Mouse (Mus musculus) limb, embryonic 12.5 days (tissue): ENCODE results near the gene Chd2. TPM values are rescaled to one million over a fixed set of nuclear protein-coding genes. Genes with fewer than 3 reads are reported as not detected.

Experiments
- ATAC-seq: fragments of 200-750 bp; cut with Nextera tagmentation; 2 replicates; pipeline ENCODE4 v1.8.0; 2017; ENCODE audit warnings: low read depth, moderate TSS enrichment; ENCODE audit not compliant: insufficient number of reproducible peaks, insufficient read depth, low FRiP score, low TSS enrichment
- H3K27ac ChIP-seq: fragments of 300-500 bp; sonication (generic); 2 replicates; pipeline ENCODE4 v1.5.1; 2016; ENCODE audit warnings: mild to moderate bottlenecking, moderate library complexity
- H3K27me3 ChIP-seq: fragments of 300-500 bp; sonication (generic); 2 replicates; pipeline ENCODE4 v1.6.1; 2016; ENCODE audit warnings: mild to moderate bottlenecking, moderate library complexity
- H3K36me3 ChIP-seq: fragments of 300-500 bp; sonication (generic); 2 replicates; pipeline ENCODE4 v1.6.1; 2016; ENCODE audit warnings: mild to moderate bottlenecking, moderate library complexity
- H3K4me1 ChIP-seq: fragments of 300-500 bp; sonication (generic); replicated peaks from 2 replicates; pipeline ENCODE4 v1.6.1; 2016
- H3K4me2 ChIP-seq: fragments of 300-500 bp; sonication (generic); 2 replicates; pipeline ENCODE4 v1.6.1; 2016; ENCODE audit warnings: mild to moderate bottlenecking, moderate library complexity
- H3K4me3 ChIP-seq: fragments of 300-500 bp; sonication (generic); replicated peaks from 2 replicates; pipeline ENCODE4 v1.5.1; 2016; ENCODE audit warnings: mild to moderate bottlenecking
- H3K9ac ChIP-seq: fragments of 300-500 bp; sonication (generic); replicated peaks from 2 replicates; pipeline ENCODE4 v1.6.1; 2016; ENCODE audit warnings: mild to moderate bottlenecking, moderate library complexity
- H3K9me3 ChIP-seq: fragments of 300-500 bp; sonication (generic); 2 replicates; pipeline ENCODE4 v1.6.1; 2016; ENCODE audit warnings: mild to moderate bottlenecking, moderate library complexity
- WGBS: fragments of 180-500 bp; shearing (Covaris S2); methylation state at CpG from one replicate; pipeline ENCODE4 v1.1.7; 2016; 5-methylcytosine and 5-hydroxymethylcytosine counted together
- polyA plus RNA-seq: library from polyadenylated mRNA; unstranded; fragments of >200 nt; fragmentation: Nextera tagmentation; extraction: Ambion mirVana; gene quantifications from 2 replicates; pipeline ENCODE4 v1.2.1, GENCODE M21; 2016

Gene Chd2
- polyA plus RNA-seq, 1 experiment from 2014 or later = 70.3 TPM

DNA sequence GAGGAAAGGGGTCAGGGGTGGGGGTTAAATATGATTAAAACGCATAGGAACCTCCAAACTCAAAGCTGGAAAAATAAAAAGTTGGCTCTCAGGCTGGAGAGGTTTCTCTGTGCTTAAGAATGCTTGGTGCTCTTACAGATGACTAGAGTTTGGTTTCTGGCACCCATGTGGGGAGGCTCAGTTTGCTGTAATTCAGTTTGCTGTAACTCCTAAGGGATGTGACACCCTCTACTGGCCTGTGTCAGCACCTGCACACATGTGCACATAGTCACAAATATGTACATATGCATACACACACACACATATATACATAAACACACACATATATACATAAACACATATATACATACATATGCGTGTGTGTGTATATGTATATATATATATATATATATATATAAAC lies 152.8 kb downstream of the Chd2 start:
- no peaks in the 10 kb centered on the region for H3K36me3 ChIP-seq
- H3K27ac ChIP-seq = no peak overlapping the region
- H3K9ac ChIP-seq = no peak overlapping the region
- H3K4me2 ChIP-seq = no peak overlapping the region
- H3K9me3 ChIP-seq = no peaks in the 10 kb centered on the region
- 62% methylated on average over 2 of the region's 2 CpGs for WGBS
- no peaks in the 10 kb centered on the region for H3K27me3 ChIP-seq
- peaks cover 26% of the 10 kb centered on the region for H3K4me1 ChIP-seq
- no peak for ATAC-seq
- no peak overlapping the region for H3K4me3 ChIP-seq

DNA sequence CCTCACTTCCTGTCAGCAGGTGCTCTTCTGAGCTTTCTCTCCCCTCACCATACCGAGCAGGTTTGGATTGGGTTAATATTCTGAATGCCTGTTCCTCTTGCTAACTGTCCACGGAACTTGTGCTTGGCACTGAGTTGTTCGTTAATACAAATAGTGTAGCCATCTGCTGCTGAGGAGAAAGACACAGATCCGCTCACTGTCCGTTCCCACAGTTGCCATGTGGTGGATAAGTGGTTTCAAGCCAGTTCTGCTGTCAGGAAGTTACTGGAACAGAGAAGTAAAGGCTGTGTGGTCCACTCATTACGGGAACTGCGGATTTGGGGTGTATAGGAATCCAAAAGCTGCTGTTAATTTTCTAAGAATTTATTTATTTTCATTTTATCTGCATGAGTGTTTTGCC lies 158.8 kb downstream of the Chd2 start:
- no peak overlapping the region for H3K9ac ChIP-seq
- no peaks in the 10 kb centered on the region for H3K9me3 ChIP-seq
- peaks cover 11% of the 10 kb centered on the region for H3K27me3 ChIP-seq
- ATAC-seq = no peak
- H3K4me1 ChIP-seq = peaks cover 3% of the 10 kb centered on the region; the same call in 1 of the 2 replicates
- H3K36me3 ChIP-seq = no peaks in the 10 kb centered on the region
- no peak overlapping the region for H3K4me2 ChIP-seq
- no peak overlapping the region for H3K4me3 ChIP-seq
- no peak overlapping the region for H3K27ac ChIP-seq
- 83% methylated on average over 7 of the region's 7 CpGs for WGBS

DNA sequence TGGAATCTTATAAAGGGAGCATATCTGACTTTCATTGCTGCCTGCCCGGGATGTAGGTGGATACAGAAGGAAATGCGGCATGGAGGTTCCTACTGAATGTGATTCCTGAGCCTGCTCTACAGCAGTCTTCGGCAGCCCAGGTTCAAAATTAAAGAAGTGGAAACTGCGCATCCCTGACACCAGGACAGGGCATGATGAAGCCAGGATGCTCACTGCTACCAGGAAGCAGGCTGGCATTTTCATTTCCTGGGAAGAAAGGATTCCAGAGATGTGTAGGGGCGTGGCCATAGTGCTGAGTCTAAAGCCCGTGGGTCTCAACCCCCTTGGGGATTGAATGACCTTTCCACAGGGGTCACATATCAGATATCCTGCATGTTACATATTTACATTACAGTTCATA lies 163.6 kb downstream of the Chd2 start:
- no peak overlapping the region for H3K27ac ChIP-seq
- ATAC-seq = no peak
- H3K27me3 ChIP-seq = peaks cover 54% of the 10 kb centered on the region
- WGBS = 78% methylated on average over 6 of the region's 6 CpGs
- peak overlapping the region; percentile 98; the same call in 1 of the 2 replicates for H3K4me2 ChIP-seq
- no peaks in the 10 kb centered on the region for H3K36me3 ChIP-seq
- H3K4me3 ChIP-seq = no peak overlapping the region
- no peak overlapping the region for H3K9ac ChIP-seq
- peaks cover 20% of the 10 kb centered on the region for H3K4me1 ChIP-seq
- no peaks in the 10 kb centered on the region for H3K9me3 ChIP-seq

DNA sequence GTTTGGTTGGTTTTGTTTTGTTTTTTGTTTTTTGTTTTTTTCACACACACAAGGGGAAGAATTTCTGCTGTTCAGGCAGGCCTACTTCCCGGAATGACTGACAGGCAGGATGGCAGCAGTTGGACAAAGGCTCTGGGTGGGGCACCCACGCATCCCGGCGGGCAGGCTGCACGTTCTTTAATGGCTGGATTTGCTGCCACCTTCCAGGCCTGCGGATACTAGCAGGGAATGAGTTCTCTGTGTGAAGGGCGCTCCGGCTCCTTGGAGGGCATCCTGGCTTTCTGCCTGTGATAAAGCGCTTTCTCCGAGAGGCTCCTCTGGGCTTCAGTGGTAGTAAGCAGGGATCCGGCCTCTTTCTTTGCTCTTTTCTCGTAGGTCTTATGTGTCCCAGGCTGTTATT lies 164.3 kb downstream of the Chd2 start:
- Histone ChIP-seq H3K9me3 (no peaks in the 10 kb centered on the region), H3K9ac (0 out of 2 replicates have a peak overlapping the region, but pooled peaks have one; percentile 18), H3K4me3 (peak overlapping the region; percentile 66), H3K27ac (no peak overlapping the region), H3K4me1 (peaks cover 26% of the 10 kb centered on the region), H3K36me3 (no peaks in the 10 kb centered on the region), H3K27me3 (peaks cover 61% of the 10 kb centered on the region), H3K4me2 (peak overlapping the region; percentile 98)
- 63% methylated on average over 12 of the region's 12 CpGs for WGBS
- no peak for ATAC-seq

Other genes with a start within 250 kb of the Chd2 start
- gene Rgma, start 166.3 kb downstream of the Chd2 start, polyA plus RNA-seq = 24.1 and 26.7 TPM in 2 replicates
- gene Fam174b, start 198.5 kb upstream of the Chd2 start, polyA plus RNA-seq = 26.6 and 33.7 TPM in 2 replicates